Mouse (Mus musculus): ENCODE measurements at regions not wholly inside any gene's neighbourhood (a gene's known extent, or its start where the extent isn't known, plus 50 kb on each side); places are given as distances from the start of the nearest gene placed in this dataset.

GRCm38 (mm10) chr1:80396560-80396959, 56.3 kb upstream of the Cul3 start:
- Histone ChIP-seq H3K9ac (ENCODE audit: low read length) (no peak overlapping the region), H3K4me3 (ENCODE audit: low read depth, low read length) (no peak overlapping the region), H3K36me3 (ENCODE audit: control insufficient read depth, insufficient read depth, low read length) (no peaks in the 10 kb centered on the region), H3K9me3 (replicated peaks; ENCODE audit: control insufficient read depth, low read length) (no peaks in the 10 kb centered on the region), H3K4me1 (ENCODE audit: control insufficient read depth, insufficient read depth, low read length) (no peaks in the 10 kb centered on the region), H3K27ac (ENCODE audit: low read depth, low read length) (no peak overlapping the region), H3K27me3 (replicated peaks; ENCODE audit: control insufficient read depth, insufficient read depth, low read length) (no peaks in the 10 kb centered on the region), H3K4me2 (ENCODE audit: low read length) (no peak overlapping the region)
- no peak for DNase-seq (ENCODE audit: low spot score)
- WGBS, result 96% methylated on average over 9 of the region's 9 CpGs
- no peak for ATAC-seq

GRCm38 (mm10) chr1:80391406-80391805, 51.1 kb upstream of the Cul3 start:
- ATAC-seq, result no peak
- Histone ChIP-seq H3K9ac (ENCODE audit: low read length) (no peak overlapping the region), H3K4me3 (ENCODE audit: low read depth, low read length) (no peak overlapping the region), H3K27ac (ENCODE audit: low read depth, low read length) (no peak overlapping the region), H3K4me1 (ENCODE audit: control insufficient read depth, insufficient read depth, low read length) (no peaks in the 10 kb centered on the region), H3K9me3 (replicated peaks; ENCODE audit: control insufficient read depth, low read length) (no peaks in the 10 kb centered on the region), H3K4me2 (ENCODE audit: low read length) (no peak overlapping the region), H3K36me3 (ENCODE audit: control insufficient read depth, insufficient read depth, low read length) (no peaks in the 10 kb centered on the region), H3K27me3 (replicated peaks; ENCODE audit: control insufficient read depth, insufficient read depth, low read length) (no peaks in the 10 kb centered on the region)
- no peak for DNase-seq (ENCODE audit: low spot score)
- WGBS, result 90% methylated on average over 1 of the region's 1 CpGs

- Histone ChIP-seq H3K4me3 (ENCODE audit: low read depth, low read length) (no peak overlapping the region), H3K27me3 (replicated peaks; ENCODE audit: control insufficient read depth, insufficient read depth, low read length) (no peaks in the 10 kb centered on the region), H3K36me3 (ENCODE audit: control insufficient read depth, insufficient read depth, low read length) (no peaks in the 10 kb centered on the region), H3K27ac (ENCODE audit: low read depth, low read length) (no peak overlapping the region), H3K9ac (ENCODE audit: low read length) (no peak overlapping the region), H3K4me2 (ENCODE audit: low read length) (no peak overlapping the region), H3K9me3 (replicated peaks; ENCODE audit: control insufficient read depth, low read length) (no peaks in the 10 kb centered on the region), H3K4me1 (ENCODE audit: control insufficient read depth, insufficient read depth, low read length) (no peaks in the 10 kb centered on the region)
- 66% methylated on average over 3 of the region's 3 CpGs for WGBS
- ATAC-seq (no peak), DNase-seq (ENCODE audit: low spot score) (peak; percentile 36)
These were observed 50.1 kb upstream of the Cul3 start for GRCm38 (mm10) chr1:80390366-80390765.
